Mouse (Mus musculus) midbrain, embryonic 11.5 days (tissue): ENCODE results near the gene Elmo1. TPM values are rescaled to one million over a fixed set of nuclear protein-coding genes. Genes with fewer than 3 reads are reported as not detected.

Experiments used
- ATAC-seq: fragments of 200-750 bp; cut with Nextera tagmentation; 2 replicates; pipeline ENCODE4 v1.8.0; 2017; ENCODE audit warnings: moderate TSS enrichment, moderate library complexity; ENCODE audit not compliant: low FRiP score
- DNase-seq: peaks from one replicate; pipeline ENCODE4 v3.0.0; 2015; ENCODE audit warnings: low spot score; ENCODE audit errors: missing footprints
- H3K27ac ChIP-seq: fragments of 300-500 bp; sonication (generic); 2 replicates; pipeline ENCODE4 v1.5.1; 2014; ENCODE audit warnings: low read depth, low read length
- H3K27me3 ChIP-seq: fragments of 300-500 bp; sonication (generic); 2 replicates; pipeline ENCODE4 v1.6.1; 2014; ENCODE audit warnings: mild to moderate bottlenecking, low read length, moderate library complexity, mixed read lengths; ENCODE audit not compliant: control insufficient read depth, insufficient read depth
- H3K36me3 ChIP-seq: fragments of 300-500 bp; sonication (generic); 2 replicates; pipeline ENCODE4 v1.6.1; 2014; ENCODE audit warnings: mild to moderate bottlenecking, low read length, moderate library complexity, mixed read lengths; ENCODE audit not compliant: control insufficient read depth, insufficient read depth
- H3K4me1 ChIP-seq: fragments of 300-500 bp; sonication (generic); 2 replicates; pipeline ENCODE4 v1.6.1; 2014; ENCODE audit warnings: low read length; ENCODE audit not compliant: control insufficient read depth, insufficient read depth
- H3K4me2 ChIP-seq: fragments of 300-500 bp; sonication (generic); 2 replicates; pipeline ENCODE4 v1.6.1; 2014; ENCODE audit warnings: mild to moderate bottlenecking, moderate library complexity
- H3K4me3 ChIP-seq: fragments of 300-500 bp; sonication (generic); 2 replicates; pipeline ENCODE4 v1.5.1; 2014; ENCODE audit warnings: low read depth, low read length
- H3K9ac ChIP-seq: fragments of 300-500 bp; sonication (generic); 2 replicates; pipeline ENCODE4 v1.6.1; 2014; ENCODE audit warnings: low read length
- H3K9me3 ChIP-seq: fragments of 300-500 bp; sonication (generic); 2 replicates; pipeline ENCODE4 v1.6.1; 2016; ENCODE audit warnings: low read length; ENCODE audit not compliant: control insufficient read depth
- WGBS: fragments of 180-500 bp; shearing (Covaris S2); extraction: QIAGEN DNeasy Blood & Tissue Kit; methylation state at CpG from one replicate; pipeline ENCODE4 v1.1.7; 2014; 5-methylcytosine and 5-hydroxymethylcytosine counted together
- polyA plus RNA-seq: library from polyadenylated mRNA; unstranded; fragments of >200 nt; fragmentation: Nextera tagmentation; extraction: Ambion mirVana; gene quantifications from 2 replicates; pipeline ENCODE4 v1.2.1, GENCODE M21; 2014

The Elmo1 gene
- polyA plus RNA-seq, 1 experiment from 2014 or later: 19.1 TPM

- Histone ChIP-seq H3K9ac (no peak overlapping the region), H3K27me3 (no peaks in the 10 kb centered on the region)
- WGBS: 87% methylated on average over 2 of the region's 2 CpGs
Observed at GRCm38 (mm10) chr13:20362541-20362940, 272.1 kb downstream of the Elmo1 start.

GRCm38 (mm10) chr13:20365828-20366593 lies 275.6 kb downstream of the Elmo1 start:
- no peak for ATAC-seq
- Histone ChIP-seq H3K27ac (no peak overlapping the region), H3K4me1 (no peaks in the 10 kb centered on the region), H3K36me3 (no peaks in the 10 kb centered on the region), H3K4me3 (no peak overlapping the region), H3K9me3 (no peaks in the 10 kb centered on the region), H3K9ac (no peak overlapping the region), H3K4me2 (no peak overlapping the region), H3K27me3 (no peaks in the 10 kb centered on the region)
- no peak for DNase-seq
- 78% methylated on average over 7 of the region's 7 CpGs for WGBS

More at GRCm38 (mm10) chr13:20362541-20362940, 272.1 kb downstream of the Elmo1 start:
- Histone ChIP-seq H3K4me3 (no peak overlapping the region), H3K9me3 (no peaks in the 10 kb centered on the region), H3K4me1 (no peaks in the 10 kb centered on the region), H3K4me2 (no peak overlapping the region), H3K27ac (no peak overlapping the region), H3K36me3 (no peaks in the 10 kb centered on the region)
- DNase-seq (no peak), ATAC-seq (no peak)

GRCm38 (mm10) chr13:20370036-20370802 lies 279.8 kb downstream of the Elmo1 start:
- Histone ChIP-seq H3K4me2 (no peak overlapping the region), H3K9ac (no peak overlapping the region), H3K27ac (no peak overlapping the region), H3K4me3 (no peak overlapping the region), H3K4me1 (no peaks in the 10 kb centered on the region), H3K36me3 (no peaks in the 10 kb centered on the region), H3K9me3 (no peaks in the 10 kb centered on the region), H3K27me3 (no peaks in the 10 kb centered on the region)
- WGBS: 89% methylated on average over 5 of the region's 5 CpGs
- DNase-seq (no peak), ATAC-seq (peak; percentile 73)

GRCm38 (mm10) chr13:20371501-20371900 lies 281.1 kb downstream of the Elmo1 start:
- H3K27ac ChIP-seq: no peak overlapping the region

GRCm38 (mm10) chr13:20372335-20372734 lies 281.9 kb downstream of the Elmo1 start:
- Histone ChIP-seq H3K27me3 (no peaks in the 10 kb centered on the region), H3K4me1 (no peaks in the 10 kb centered on the region), H3K9ac (no peak overlapping the region), H3K4me2 (no peak overlapping the region), H3K27ac (no peak overlapping the region), H3K36me3 (no peaks in the 10 kb centered on the region), H3K9me3 (no peaks in the 10 kb centered on the region), H3K4me3 (no peak overlapping the region)
- DNase-seq: no peak
- WGBS: 86% methylated on average over 4 of the region's 4 CpGs
- ATAC-seq: no peak

More at GRCm38 (mm10) chr13:20371501-20371900, 281.1 kb downstream of the Elmo1 start:
- 96% methylated on average over 6 of the region's 6 CpGs for WGBS
- H3K9ac ChIP-seq: no peak overlapping the region
- no peak for DNase-seq
- no peak overlapping the region for H3K4me2 ChIP-seq
- H3K9me3 ChIP-seq: no peaks in the 10 kb centered on the region
- no peak overlapping the region for H3K4me3 ChIP-seq
- no peaks in the 10 kb centered on the region for H3K27me3 ChIP-seq
- no peaks in the 10 kb centered on the region for H3K4me1 ChIP-seq
- no peak for ATAC-seq
- no peaks in the 10 kb centered on the region for H3K36me3 ChIP-seq

- Histone ChIP-seq H3K36me3 (no peaks in the 10 kb centered on the region), H3K9me3 (no peaks in the 10 kb centered on the region), H3K27ac (no peak overlapping the region), H3K4me1 (no peaks in the 10 kb centered on the region), H3K9ac (no peak overlapping the region), H3K27me3 (no peaks in the 10 kb centered on the region), H3K4me3 (no peak overlapping the region), H3K4me2 (no peak overlapping the region)
- ATAC-seq (no peak), DNase-seq (no peak)
- 87% methylated on average over 8 of the region's 8 CpGs for WGBS
Observed at GRCm38 (mm10) chr13:20378869-20379268, 288.5 kb downstream of the Elmo1 start.

GRCm38 (mm10) chr13:20383875-20384274 lies 293.5 kb downstream of the Elmo1 start:
- no peak overlapping the region for H3K9ac ChIP-seq
- H3K27ac ChIP-seq: no peak overlapping the region
- H3K9me3 ChIP-seq: no peaks in the 10 kb centered on the region
- no peak for ATAC-seq
- no peaks in the 10 kb centered on the region for H3K27me3 ChIP-seq
- no peak overlapping the region for H3K4me3 ChIP-seq
- WGBS: 90% methylated on average over 1 of the region's 1 CpGs
- no peaks in the 10 kb centered on the region for H3K4me1 ChIP-seq
- no peaks in the 10 kb centered on the region for H3K36me3 ChIP-seq
- DNase-seq: no peak
- H3K4me2 ChIP-seq: no peak overlapping the region

GRCm38 (mm10) chr13:20384846-20385245 lies 294.4 kb downstream of the Elmo1 start:
- Histone ChIP-seq H3K9ac (no peak overlapping the region), H3K27me3 (no peaks in the 10 kb centered on the region), H3K36me3 (no peaks in the 10 kb centered on the region), H3K4me1 (no peaks in the 10 kb centered on the region), H3K4me3 (no peak overlapping the region), H3K4me2 (no peak overlapping the region), H3K9me3 (no peaks in the 10 kb centered on the region), H3K27ac (no peak overlapping the region)
- WGBS: 93% methylated on average over 2 of the region's 2 CpGs
- DNase-seq (no peak), ATAC-seq (no peak)

GRCm38 (mm10) chr13:20385423-20385822 lies 295.0 kb downstream of the Elmo1 start:
- no peaks in the 10 kb centered on the region for H3K4me1 ChIP-seq
- H3K4me2 ChIP-seq: no peak overlapping the region
- H3K9me3 ChIP-seq: no peaks in the 10 kb centered on the region
- WGBS: 72% methylated on average over 2 of the region's 2 CpGs
- no peak overlapping the region for H3K9ac ChIP-seq
- DNase-seq (no peak), ATAC-seq (no peak)
- no peak overlapping the region for H3K4me3 ChIP-seq
- H3K27ac ChIP-seq: no peak overlapping the region
- H3K36me3 ChIP-seq: no peaks in the 10 kb centered on the region
- H3K27me3 ChIP-seq: no peaks in the 10 kb centered on the region
